Comparison of ENCODE assay signal across 10 mouse cellular contexts in genomic region chr10:25432938-25433337, GRCm38 (mm10).
DNase-seq lines count a peak whose midpoint lies in the region; ATAC-seq lines count a peak whose summit lies in the region.
"Had no signal": no experiment of that assay in that cellular context is flagged by ENCODE, and none has a peak within 500 bp of the region (broad histone marks: within the 10 kb centered on the region; RNA-seq: fewer than 3 reads in every experiment).

No protein-coding gene starts in this region.

- H3K9ac ChIP-seq in lung, embryonic 15.5 days, result no peak overlapping the region
- H3K9ac ChIP-seq in embryonic facial prominence, embryonic 12.5 days, result no peak overlapping the region

- H3K4me2 ChIP-seq in lung, embryonic 15.5 days, result peak overlapping the region; percentile 47
- no peak overlapping the region for H3K4me2 ChIP-seq in embryonic facial prominence, embryonic 12.5 days (replicated peaks)

- peak overlapping the region; percentile 57 for H3K27ac ChIP-seq in lung, embryonic 15.5 days
- peak overlapping the region; percentile 50; the same call in 1 of the 2 replicates for H3K27ac ChIP-seq in embryonic facial prominence, embryonic 12.5 days

- H3K4me1 ChIP-seq in lung, embryonic 15.5 days, result peaks cover 64% of the 10 kb centered on the region
- peaks cover 49% of the 10 kb centered on the region for H3K4me1 ChIP-seq in embryonic facial prominence, embryonic 12.5 days

- 33% methylated on average over 5 of the region's 5 CpGs for WGBS in lung, embryonic 15.5 days
- WGBS in embryonic facial prominence, embryonic 12.5 days, result 63% methylated on average over 5 of the region's 5 CpGs

- no peaks in the 10 kb centered on the region for H3K36me3 ChIP-seq in lung, embryonic 15.5 days
- H3K36me3 ChIP-seq in embryonic facial prominence, embryonic 12.5 days, result no peaks in the 10 kb centered on the region
- H3K36me3 ChIP-seq in splenic B cell, adult 2 months (ENCODE audit: control insufficient read depth, insufficient read depth, low read length, poor library complexity, severe bottlenecking), result no peaks in the 10 kb centered on the region

- no peak for DNase-seq in frontal cortex, postnatal 25 days (ENCODE audit: low spot score in 2 of 2)
- no peak for DNase-seq in lung, postnatal 25 days (ENCODE audit: low spot score)
- peak; percentile 37 for DNase-seq in splenic B cell, adult 2 months (ENCODE audit: low read depth, low spot score)
- no peak for DNase-seq in layer of hippocampus, postnatal 36 days
- DNase-seq in testis, postnatal 10 days (ENCODE audit: low spot score), result no peak

- peak; percentile 50; the same call in 1 of the 2 replicates for ATAC-seq in frontal cortex, adult (ENCODE audit: low TSS enrichment)
- no peak for ATAC-seq in lung, embryonic 15.5 days (ENCODE audit: borderline replicate concordance, extremely low read depth, low FRiP score, low TSS enrichment)
- no peak for ATAC-seq in embryonic facial prominence, embryonic 12.5 days (ENCODE audit: insufficient number of reproducible peaks, insufficient read depth, low FRiP score, low TSS enrichment)

- H3K4me3 ChIP-seq in lung, embryonic 15.5 days, result peak overlapping the region; percentile 9
- no peak overlapping the region for H3K4me3 ChIP-seq in embryonic facial prominence, embryonic 12.5 days
- H3K4me3 ChIP-seq: erythroblast, embryonic 14.5 days; megakaryocyte, embryonic 14.5 days had no signal

- H3K27me3 ChIP-seq in lung, embryonic 15.5 days, result no peaks in the 10 kb centered on the region
- no peaks in the 10 kb centered on the region for H3K27me3 ChIP-seq in embryonic facial prominence, embryonic 12.5 days
- H3K27me3 ChIP-seq in splenic B cell, adult 2 months (ENCODE audit: control insufficient read depth, insufficient read depth, low read length, poor library complexity, severe bottlenecking), result no peaks in the 10 kb centered on the region
- H3K27me3 ChIP-seq: megakaryocyte, embryonic 14.5 days had no signal

- H3K9me3 ChIP-seq in lung, embryonic 15.5 days, result no peaks in the 10 kb centered on the region
- no peaks in the 10 kb centered on the region for H3K9me3 ChIP-seq in embryonic facial prominence, embryonic 12.5 days
- H3K9me3 ChIP-seq: megakaryocyte, embryonic 14.5 days had no signal
